In the genomic region with DNA sequence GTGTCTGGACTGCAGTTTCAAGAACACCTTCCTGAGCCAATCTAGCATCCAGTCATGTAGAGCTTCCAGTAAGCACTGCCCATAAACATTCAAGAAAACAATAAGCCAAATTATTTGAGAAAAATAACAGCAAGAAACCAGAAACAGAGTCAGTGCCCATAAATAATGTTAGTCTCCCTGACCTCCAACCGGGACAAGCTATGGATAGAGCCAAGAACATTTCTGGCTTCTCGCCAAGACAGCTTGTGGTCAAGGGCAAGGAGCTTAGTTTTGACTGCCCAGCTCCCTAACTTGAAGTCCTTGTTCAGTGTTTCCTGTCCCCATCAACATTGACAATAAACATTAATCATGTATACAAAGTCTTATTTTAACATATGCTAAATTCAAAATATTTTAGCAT, we compare ENCODE assay signal across 8 mouse cellular contexts.
DNase-seq lines count a peak whose midpoint lies in the region; ATAC-seq and TF ChIP-seq lines count a peak whose summit lies in the region.

No protein-coding gene starts in this region.

- TF ChIP-seq CTCF in hindbrain, postnatal 0 days (IDR thresholded peaks at IDR 0.05; ENCODE audit: low read depth): no peak

- H3K4me2 ChIP-seq in hindbrain, postnatal 0 days (ENCODE audit: low read depth, low read length): no peak overlapping the region
- no peak overlapping the region for H3K4me2 ChIP-seq in hindbrain, embryonic 13.5 days
- no peak overlapping the region for H3K4me2 ChIP-seq in forebrain, embryonic 15.5 days (replicated peaks)

- intact Hi-C loops in left cerebral cortex, postnatal 25 days (cut with DNase I): no loop called here

- no peak; the same call in 1 of the 2 replicates for ATAC-seq in hindbrain, postnatal 0 days
- no peak for ATAC-seq in hindbrain, embryonic 13.5 days (ENCODE audit: low FRiP score)
- no peak for ATAC-seq in forebrain, embryonic 15.5 days (replicated peaks)

- H3K9ac ChIP-seq in hindbrain, postnatal 0 days (replicated peaks; ENCODE audit: low read length): no peak overlapping the region
- no peak overlapping the region for H3K9ac ChIP-seq in hindbrain, embryonic 13.5 days
- no peak overlapping the region for H3K9ac ChIP-seq in forebrain, embryonic 15.5 days (replicated peaks)

- H3K4me1 ChIP-seq in hindbrain, postnatal 0 days (ENCODE audit: insufficient read depth, low read length): 0 out of 2 replicates have a peak, but pooled peaks cover 5% of the 10 kb centered on the region
- H3K4me1 ChIP-seq in hindbrain, embryonic 13.5 days (replicated peaks): no peaks in the 10 kb centered on the region
- H3K4me1 ChIP-seq in forebrain, embryonic 15.5 days: no peaks in the 10 kb centered on the region

- H3K27me3 ChIP-seq in hindbrain, postnatal 0 days (ENCODE audit: insufficient read depth, low read length): no peaks in the 10 kb centered on the region
- H3K27me3 ChIP-seq in hindbrain, embryonic 13.5 days: no peaks in the 10 kb centered on the region
- H3K27me3 ChIP-seq in forebrain, embryonic 15.5 days: no peaks in the 10 kb centered on the region

- peak; percentile 83 for DNase-seq in hindbrain, postnatal 0 days (ENCODE audit: low spot score)
- peak; percentile 85 for DNase-seq in brain, adult 2 months (ENCODE audit: low read depth, low spot score)
- DNase-seq in kidney, adult 18-20 months: peak; percentile 5
- DNase-seq in ovary, postnatal 14 days (ENCODE audit: low spot score): peak; percentile 10
- no peak for DNase-seq in right cerebral cortex, postnatal 4 days
- no peak for DNase-seq in left cerebral cortex, postnatal 25 days (ENCODE audit: low spot score in 2 of 2)

- H3K27ac ChIP-seq in hindbrain, postnatal 0 days: no peak overlapping the region
- H3K27ac ChIP-seq in hindbrain, embryonic 13.5 days: no peak overlapping the region
- no peak overlapping the region for H3K27ac ChIP-seq in forebrain, embryonic 15.5 days (replicated peaks)

- 51% methylated on average over 2 of the region's 2 CpGs for WGBS in hindbrain, postnatal 0 days
- WGBS in hindbrain, embryonic 13.5 days: 76% methylated on average over 2 of the region's 2 CpGs
- 70% methylated on average over 2 of the region's 2 CpGs for WGBS in forebrain, embryonic 15.5 days

- no peaks in the 10 kb centered on the region for H3K36me3 ChIP-seq in hindbrain, postnatal 0 days (ENCODE audit: insufficient read depth, low read length)
- no peaks in the 10 kb centered on the region for H3K36me3 ChIP-seq in hindbrain, embryonic 13.5 days
- H3K36me3 ChIP-seq in forebrain, embryonic 15.5 days: no peaks in the 10 kb centered on the region

- no peaks in the 10 kb centered on the region for H3K9me3 ChIP-seq in hindbrain, postnatal 0 days (ENCODE audit: low read length)
- H3K9me3 ChIP-seq in hindbrain, embryonic 13.5 days: no peaks in the 10 kb centered on the region
- H3K9me3 ChIP-seq in forebrain, embryonic 15.5 days: no peaks in the 10 kb centered on the region

- no peak overlapping the region for H3K4me3 ChIP-seq in hindbrain, postnatal 0 days (ENCODE audit: low read length)
- no peak overlapping the region for H3K4me3 ChIP-seq in hindbrain, embryonic 13.5 days
- no peak overlapping the region for H3K4me3 ChIP-seq in forebrain, embryonic 15.5 days

Comparison
In these comparisons a context has a peak if more than half of its experiments do, and no peak if none do; other contexts are left out.
1. DNase-seq: peak in hindbrain, postnatal 0 days (single experiment), brain, adult 2 months (single experiment), kidney, adult 18-20 months (single experiment) and ovary, postnatal 14 days (single experiment); none in right cerebral cortex, postnatal 4 days (single experiment) and left cerebral cortex, postnatal 25 days (0 of 2).